Mouse (Mus musculus) frontal cortex, postnatal 25 days (tissue): ENCODE data around the gene Blvra.
A peak's percentile ranks its signal among the peaks of the same experiment; 100 is the strongest.
"Not testable (repeated sequence)": the region's sequence is repeated elsewhere in the genome, so short reads cannot be mapped to it uniquely, and the experiment has no call there.

Source experiments
- DNase-seq, 2 experiments: peaks; one replicate each; pipeline ENCODE4 v3.0.0; 2022; ENCODE audit warnings: low spot score in 2 of 2

Blvra gene

DNA sequence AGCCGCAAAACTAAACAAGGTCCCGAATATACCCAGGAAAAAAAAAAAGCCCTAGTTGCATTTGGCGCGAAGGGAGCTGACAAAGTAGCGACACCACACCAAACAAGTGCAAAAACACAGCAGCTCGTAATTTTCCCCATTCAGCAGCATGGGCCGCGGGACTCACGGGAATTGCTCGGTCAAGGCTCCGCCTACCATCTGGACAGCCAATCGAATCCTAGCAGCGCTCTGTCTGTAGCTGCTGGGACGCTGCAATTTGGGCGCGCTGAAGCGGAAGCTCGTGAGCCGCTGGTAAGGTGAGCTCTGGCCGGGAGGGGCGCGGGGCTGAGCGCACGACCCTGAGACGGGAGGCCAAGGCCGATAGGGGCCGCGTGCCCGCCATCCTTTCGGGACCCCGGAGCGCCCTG lies at the start of gene Blvra:
Gene Blvra (plus strand): TSS at position 231 of the 407 bp plus-strand sequence.
- peak; percentile 66 to 71 for DNase-seq

- DNase-seq = peak; percentile 12 to 27
Observed at GRCm38 (mm10) chr2:127035006-127035605, 35.4 kb upstream of the Blvra start.

DNA sequence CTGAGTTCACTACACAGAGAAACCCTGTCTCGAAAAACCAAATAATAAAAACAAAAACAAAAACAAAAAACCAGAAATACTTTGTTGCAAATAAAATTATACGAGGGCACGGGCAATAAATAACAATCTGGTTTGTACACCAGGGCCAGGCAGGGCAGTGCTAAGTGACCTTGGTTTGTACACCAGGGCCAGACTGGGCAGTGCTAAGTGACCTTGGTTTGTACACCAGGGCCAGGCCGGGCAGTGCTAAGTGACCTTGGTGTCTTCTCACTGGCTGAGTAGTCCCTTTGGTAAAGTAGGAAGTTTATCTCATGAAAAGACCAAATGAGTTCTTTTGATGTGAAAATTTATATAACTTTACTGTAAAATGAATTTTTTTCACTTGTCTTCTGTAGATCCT lies 33.2 kb upstream of the Blvra start:
- no peak for DNase-seq

GRCm38 (mm10) chr2:127061471-127061870 lies 9.0 kb upstream of the Blvra start:
- no peak for DNase-seq

DNA sequence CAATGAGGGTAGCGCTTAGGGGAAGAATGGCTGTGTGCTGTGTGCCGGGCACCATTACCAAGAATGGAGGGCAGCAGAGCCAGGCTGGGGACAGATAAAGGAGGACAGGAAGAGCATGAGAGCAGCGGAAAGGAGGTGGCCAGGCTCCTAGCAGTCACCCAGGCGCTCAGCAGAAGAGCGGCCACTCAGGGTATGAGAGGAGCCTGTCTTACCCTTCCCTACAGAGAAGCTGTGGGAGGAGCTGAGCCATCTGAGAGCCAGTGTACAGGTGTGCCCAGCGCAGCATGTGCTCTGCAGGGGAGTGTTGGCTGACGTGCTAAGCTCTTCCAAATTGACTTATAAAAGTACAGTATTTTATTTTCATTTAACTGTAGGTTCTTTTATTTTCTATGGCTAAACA lies 1.7 kb upstream of the Blvra start:
- no peak for DNase-seq

- no peak for DNase-seq
Observed at GRCm38 (mm10) chr2:127069781-127070434, 557 bp upstream of the Blvra start.

- DNase-seq = no peak
Observed at GRCm38 (mm10) chr2:127070879-127071278, 414 bp downstream of the Blvra start.

- DNase-seq = no peak
Observed at GRCm38 (mm10) chr2:127074116-127074515, 3.7 kb downstream of the Blvra start.

DNA sequence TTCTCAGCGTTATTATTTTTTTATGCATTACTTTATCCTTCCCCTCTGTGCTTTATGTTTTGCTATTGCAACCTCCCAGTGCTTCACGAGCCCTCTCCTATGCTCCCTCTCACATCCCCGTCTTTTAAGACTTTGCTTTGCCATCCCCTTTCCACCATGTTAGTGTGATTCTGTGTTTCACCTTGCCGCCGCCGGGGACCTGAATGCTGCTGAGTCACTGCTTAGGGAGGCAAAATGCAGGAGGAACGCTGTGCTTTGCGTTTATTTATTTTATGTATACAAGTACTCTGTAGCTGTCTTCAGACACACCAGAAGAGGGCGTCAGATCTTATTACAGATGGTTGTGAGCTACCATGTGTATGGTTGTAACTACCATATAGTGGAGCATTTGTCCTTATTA lies 7.1 kb downstream of the Blvra start:
- DNase-seq = no peak

GRCm38 (mm10) chr2:127079066-127079465 lies 8.6 kb downstream of the Blvra start:
- DNase-seq = not testable (repeated sequence)

- DNase-seq = no peak
Observed at GRCm38 (mm10) chr2:127079881-127080590, 9.6 kb downstream of the Blvra start.

DNA sequence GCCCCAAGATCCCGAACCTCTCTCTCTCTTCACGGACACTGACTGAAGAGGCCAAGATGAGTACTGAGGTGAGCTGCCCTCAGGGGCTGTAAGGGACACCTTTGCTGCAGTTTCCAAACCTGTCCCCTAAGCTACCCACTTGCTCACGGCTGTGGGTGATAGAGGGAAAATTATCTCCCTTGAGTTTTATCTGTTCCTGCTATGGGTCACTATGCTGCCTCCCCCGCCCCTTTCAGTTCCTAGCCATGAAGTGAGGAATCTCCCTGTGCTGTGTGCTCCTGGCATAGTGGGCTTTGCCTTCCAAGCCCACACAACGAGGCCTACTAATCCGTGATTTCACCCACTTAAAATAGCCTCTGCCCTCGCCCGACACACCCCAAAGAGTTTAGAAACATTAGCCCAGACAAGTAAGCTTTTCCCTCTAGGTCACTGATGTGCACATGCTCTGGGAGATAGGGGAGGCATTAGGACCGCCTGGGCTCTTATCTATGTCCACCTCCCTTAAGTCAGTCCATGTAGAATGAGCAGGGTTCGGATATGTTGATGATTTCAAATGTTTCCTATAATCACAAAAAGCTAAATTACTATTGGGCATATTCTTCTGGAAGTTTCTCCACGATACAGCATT lies 10.2 kb downstream of the Blvra start:
- DNase-seq = no peak

DNA sequence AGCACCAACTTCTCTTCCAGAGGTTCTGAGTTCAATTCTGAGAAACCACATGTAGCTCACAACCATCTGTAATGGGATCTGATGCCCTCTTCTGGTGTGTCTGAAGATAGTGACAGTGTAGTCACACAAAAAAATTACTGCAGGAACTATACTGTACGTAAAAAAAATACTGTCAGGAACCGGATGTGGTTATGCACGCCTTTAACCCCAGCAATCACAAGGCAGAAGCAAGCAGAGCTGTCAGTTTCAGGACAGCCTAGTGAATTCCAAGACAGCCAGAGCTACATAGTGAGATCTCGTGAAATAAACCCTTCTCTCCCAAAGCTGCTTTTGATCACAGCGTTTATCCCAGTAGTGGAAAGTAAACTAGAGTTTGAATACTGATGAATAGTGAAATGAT lies 15.8 kb downstream of the Blvra start:
- DNase-seq = no peak

GRCm38 (mm10) chr2:127090151-127090550 lies 19.7 kb downstream of the Blvra start:
- not testable (repeated sequence) for DNase-seq

DNA sequence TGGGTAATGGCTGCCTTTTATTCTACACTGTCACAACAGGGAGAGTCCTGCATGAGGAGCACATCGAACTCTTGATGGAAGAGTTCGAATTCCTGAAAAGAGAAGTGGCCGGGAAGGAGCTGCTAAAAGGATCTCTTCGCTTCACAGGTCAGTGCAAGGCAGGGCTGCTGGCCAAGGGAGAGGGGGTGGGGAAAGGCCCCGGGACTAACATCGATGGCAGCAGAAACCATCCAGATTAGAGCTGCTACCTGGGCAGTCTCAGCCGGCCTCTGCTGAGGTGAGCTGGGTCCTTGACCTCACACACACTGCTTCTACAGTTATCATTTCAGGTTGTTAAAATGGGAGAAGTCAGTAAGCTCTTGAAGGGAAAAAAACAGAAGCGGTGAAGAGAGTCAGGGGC lies 21.5 kb downstream of the Blvra start:
- no peak for DNase-seq

- DNase-seq = no peak
Observed at GRCm38 (mm10) chr2:127108986-127109385, 38.5 kb downstream of the Blvra start.

GRCm38 (mm10) chr2:127121591-127122235 lies 51.2 kb downstream of the Blvra start:
- DNase-seq = no peak

GRCm38 (mm10) chr2:127128926-127129325 lies 58.5 kb downstream of the Blvra start:
- no peak for DNase-seq

DNA sequence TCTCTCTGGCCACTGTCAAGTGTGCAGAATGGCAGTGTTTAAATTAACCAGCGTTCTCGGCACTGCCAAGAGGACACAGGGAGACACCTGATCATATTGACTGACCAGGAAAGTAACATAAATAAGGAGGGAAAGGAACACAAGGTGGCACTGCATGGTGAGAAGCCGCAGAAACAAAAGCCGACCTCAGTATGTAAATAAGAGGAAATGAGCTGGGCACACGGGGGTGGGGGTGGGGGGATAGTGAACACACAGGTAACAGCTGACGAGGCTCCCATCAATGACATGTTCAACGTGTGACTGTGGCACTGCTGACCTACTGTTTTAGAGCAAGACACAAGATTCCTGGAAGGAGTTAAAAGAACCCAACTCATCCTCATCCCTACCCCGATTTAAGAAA lies 60.9 kb downstream of the Blvra start:
- DNase-seq = no peak

DNA sequence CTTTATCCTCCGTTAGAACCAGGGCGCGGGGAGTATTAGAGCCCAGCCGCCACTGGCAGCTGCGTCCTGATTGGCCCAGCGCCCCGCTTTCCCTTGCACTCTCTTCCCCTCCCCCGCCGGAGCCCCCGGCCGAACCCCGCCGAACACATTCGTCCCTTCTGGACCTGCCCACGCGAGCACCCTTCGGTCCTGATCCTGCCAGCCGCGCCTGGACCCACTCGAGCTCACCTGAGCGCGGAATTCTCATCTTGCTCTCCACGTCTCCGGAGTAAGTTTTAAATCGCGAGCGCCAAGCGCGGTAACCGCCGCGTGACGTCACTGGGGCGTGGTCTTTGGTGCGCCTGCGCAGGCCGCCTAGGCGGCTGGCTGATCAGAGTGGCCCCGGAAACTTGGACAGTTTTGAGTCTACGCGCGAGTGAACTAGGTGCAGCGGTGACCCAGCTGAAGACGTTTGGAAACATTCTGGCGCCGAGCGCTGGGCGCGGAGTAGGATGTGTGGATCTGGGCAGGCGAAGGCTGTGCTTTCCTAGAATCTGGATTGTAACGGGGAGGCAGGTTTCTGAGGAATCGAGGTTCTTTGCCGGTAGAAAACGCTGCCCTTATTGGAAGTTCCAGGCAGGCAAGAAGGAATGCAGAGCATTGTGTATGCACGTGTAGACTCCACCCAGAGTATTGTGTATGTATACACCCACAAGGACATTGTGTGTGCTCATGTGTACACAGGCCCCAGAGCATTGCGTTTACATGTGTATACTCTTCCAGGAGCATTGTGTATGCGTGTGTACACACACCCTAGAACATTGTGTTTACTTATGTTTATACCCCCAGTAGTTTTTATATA lies 63.4 kb downstream of the Blvra start, which contains the start of gene Ncaph:
Gene Ncaph (minus strand): TSS at position 334 of the 841 bp plus-strand sequence.
- peak; percentile 84 to 90 for DNase-seq

DNA sequence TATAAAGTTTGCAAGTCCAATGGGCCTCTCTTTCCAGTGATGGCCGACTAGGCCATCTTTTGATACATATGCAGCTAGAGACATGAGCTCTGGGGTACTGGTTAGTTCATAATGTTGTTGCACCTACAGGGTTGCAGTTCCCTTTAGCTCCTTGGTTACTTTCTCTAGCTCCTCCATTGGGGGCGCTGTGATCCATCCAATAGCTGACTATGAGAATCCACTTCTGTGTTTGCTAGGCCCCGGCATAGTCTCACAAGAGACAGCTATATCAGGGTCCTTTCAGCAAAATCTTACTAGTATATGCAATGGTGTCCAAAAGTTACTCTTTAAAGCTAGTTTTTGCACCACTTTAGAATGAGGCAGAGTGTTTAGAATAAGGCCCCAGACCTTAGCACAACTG lies 64.8 kb downstream of the Blvra start:
- not testable (repeated sequence) for DNase-seq
